Mouse (Mus musculus): Measurements from ENCODE around the gene Smcr8.
A peak's percentile ranks its signal among the peaks of the same experiment; 100 is the strongest.
"Not testable (repeated sequence)": the region's sequence is repeated elsewhere in the genome, so short reads cannot be mapped to it uniquely, and the experiment has no call there.

Gene Smcr8

DNA sequence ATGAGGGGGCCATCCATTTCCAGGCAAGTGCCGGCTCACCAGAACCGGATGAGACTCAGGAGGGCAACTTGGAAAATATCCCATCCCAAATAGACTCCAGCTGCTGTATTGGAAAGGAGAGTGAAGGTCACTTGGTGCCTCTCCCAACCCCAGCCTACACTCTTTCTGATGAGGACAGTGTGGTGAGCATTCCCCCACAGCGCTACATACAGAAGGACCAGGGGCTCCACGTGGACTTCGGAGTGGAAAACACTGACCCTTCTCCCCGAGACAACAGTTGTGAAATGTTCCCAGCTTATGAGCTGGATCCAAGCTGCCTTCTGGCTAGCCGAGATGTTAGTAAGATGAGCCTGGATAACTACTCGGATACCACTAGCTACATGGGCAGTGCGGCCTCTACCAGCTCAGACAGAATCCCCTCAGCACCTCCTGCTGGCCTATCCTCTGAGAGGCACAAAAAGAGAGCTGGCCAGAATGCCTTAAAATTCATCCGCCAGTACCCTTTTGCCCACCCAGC lies 2.4 kb downstream of the Smcr8 start:
- DNase-seq (ENCODE audit: low read depth in 1 of 2, low spot score in 2 of 2): no peak

GRCm38 (mm10) chr11:60784179-60784922 lies 7.0 kb downstream of the Smcr8 start:
- DNase-seq (ENCODE audit: low read depth in 1 of 2, low spot score in 2 of 2): no peak

DNA sequence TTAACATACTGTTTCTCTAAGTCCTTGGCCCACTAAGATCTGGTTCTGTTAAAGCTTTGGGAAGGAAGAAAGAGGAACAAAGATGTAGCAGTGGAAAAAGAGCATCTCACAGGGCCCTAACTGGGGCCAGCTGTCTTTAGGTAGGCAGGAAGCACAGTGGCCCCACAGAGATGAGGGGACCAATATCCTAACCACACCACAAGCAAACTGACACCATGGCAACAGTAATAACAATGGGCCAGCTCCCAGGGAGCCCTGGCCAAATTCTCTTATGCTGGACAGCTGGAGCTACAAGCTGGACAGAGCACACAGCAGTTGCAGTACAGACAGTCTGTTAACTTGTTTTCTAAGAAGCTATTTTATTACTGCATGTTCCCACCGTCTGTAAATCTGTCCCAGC lies 10.3 kb downstream of the Smcr8 start:
- no peak for DNase-seq (ENCODE audit: low read depth in 1 of 2, low spot score in 2 of 2)

- DNase-seq (ENCODE audit: low read depth in 1 of 2, low spot score in 2 of 2): no peak
These were observed 13.1 kb downstream of the Smcr8 start for GRCm38 (mm10) chr11:60790472-60790871.

DNA sequence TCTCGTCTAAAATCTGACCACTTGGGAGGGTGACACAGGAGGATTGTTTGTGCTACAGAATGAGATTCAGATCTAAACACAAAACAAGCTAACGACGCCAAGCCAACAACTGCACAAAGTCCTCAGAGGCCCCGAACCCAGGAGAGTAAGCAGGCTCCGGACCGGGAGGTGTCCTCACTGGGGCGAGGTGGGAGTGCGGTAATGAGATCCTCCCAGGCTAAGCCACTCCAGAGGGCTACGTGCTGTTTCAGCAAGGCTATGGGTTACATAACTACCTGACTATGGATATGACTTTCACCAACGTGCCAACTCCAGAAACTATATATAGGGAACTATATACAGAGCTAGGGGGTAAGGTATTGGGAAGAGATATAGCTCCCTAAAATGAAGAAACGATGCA lies 19.0 kb downstream of the Smcr8 start:
- DNase-seq (ENCODE audit: low read depth in 1 of 2, low spot score in 2 of 2): no peak

DNA sequence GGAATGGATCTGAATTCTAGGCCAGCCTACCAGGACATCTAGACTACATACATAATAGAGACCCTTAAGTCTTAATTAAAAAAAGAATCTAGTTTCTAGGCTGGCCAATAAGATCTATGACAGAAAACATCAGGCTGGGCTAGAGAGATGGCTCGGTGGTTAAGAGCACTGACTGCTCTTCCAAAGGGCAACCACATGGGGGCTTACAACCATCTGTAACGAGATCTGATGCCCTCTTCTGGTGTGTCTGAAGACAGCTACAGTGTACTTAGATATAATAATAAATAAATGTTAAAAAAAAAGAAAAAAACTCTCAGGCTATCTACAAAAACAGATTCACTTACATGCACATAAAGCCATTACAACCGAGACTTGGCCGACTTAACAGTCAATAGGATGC lies 22.7 kb downstream of the Smcr8 start:
- DNase-seq (ENCODE audit: low read depth in 1 of 2, low spot score in 2 of 2): no peak

DNA sequence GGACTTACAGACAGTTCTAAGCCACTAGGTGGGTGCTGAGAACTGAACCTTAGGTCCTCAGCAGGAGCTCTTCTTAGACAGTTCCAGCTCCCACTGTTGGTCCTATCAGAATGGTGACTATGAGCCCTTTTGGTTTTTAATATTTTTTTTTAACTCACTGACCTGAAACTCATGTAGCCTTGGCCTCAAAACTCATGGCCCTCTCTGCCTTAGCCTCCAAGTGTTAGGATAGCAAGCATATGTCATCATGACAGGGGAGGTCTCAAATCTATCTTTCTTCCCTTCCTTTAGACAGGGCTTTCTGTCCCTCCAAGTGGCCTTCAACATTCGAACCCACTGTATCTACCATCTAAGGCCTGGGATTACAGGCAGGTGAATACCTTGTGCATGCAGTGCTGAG lies 23.6 kb downstream of the Smcr8 start:
- no peak for DNase-seq (ENCODE audit: low read depth in 1 of 2, low spot score in 2 of 2)

DNA sequence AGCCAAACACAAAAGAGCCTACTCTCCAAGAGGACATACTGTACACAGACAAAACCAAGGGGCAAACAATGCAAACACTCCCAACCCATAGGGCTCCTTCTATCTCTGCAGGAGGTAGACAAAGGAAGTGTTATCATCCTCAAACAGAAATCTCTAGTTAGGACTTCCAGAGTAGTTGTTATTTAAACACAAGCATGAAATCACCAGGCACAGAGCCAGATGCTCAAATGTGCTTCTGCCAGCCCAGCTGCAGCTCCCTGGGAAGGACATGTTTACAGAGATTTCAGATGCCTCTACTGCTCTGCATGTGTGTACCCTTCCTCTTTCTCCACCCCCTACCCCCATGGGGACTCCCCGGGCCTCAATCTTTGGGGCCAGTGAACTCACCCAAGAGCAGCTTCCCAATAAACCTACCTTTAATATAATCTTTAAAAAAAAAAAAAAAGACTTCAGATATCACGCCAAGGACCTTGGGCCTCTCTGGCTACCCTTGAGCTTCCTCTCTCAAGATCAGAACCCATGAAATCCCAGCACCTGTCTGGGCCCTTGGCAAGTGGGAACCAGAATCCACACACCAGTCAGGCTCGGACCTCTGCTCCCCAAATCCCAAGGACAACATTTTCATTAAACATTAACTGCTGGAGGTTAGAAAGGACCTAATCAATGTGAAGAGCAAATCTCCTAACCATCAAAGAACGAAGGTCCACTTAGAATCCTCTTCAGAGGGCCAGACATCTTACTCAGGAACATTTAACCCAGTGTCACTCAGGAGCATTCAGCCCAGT lies 31.2 kb downstream of the Smcr8 start:
- no peak for DNase-seq (ENCODE audit: low read depth in 1 of 2, low spot score in 2 of 2)

DNA sequence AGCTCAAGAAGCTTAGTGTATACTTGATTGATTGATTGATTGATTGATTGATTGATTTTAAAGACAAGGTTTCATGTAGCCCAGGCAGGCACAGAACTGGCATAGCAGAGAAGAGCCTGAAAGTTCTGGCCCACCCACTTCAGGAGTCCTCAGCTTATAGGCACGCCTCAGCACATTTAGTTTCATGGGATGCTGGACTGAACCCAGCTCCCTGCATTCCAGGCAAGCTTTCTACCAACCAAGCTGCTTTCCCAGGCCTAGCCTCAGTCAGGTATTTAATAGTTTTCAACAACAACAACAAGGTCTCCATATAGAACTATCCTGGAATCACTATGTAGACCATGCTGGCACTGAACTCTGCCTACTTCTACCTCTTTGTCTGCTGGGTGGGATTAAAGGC lies 32.2 kb downstream of the Smcr8 start:
- DNase-seq (ENCODE audit: low read depth in 1 of 2, low spot score in 2 of 2): no peak

DNA sequence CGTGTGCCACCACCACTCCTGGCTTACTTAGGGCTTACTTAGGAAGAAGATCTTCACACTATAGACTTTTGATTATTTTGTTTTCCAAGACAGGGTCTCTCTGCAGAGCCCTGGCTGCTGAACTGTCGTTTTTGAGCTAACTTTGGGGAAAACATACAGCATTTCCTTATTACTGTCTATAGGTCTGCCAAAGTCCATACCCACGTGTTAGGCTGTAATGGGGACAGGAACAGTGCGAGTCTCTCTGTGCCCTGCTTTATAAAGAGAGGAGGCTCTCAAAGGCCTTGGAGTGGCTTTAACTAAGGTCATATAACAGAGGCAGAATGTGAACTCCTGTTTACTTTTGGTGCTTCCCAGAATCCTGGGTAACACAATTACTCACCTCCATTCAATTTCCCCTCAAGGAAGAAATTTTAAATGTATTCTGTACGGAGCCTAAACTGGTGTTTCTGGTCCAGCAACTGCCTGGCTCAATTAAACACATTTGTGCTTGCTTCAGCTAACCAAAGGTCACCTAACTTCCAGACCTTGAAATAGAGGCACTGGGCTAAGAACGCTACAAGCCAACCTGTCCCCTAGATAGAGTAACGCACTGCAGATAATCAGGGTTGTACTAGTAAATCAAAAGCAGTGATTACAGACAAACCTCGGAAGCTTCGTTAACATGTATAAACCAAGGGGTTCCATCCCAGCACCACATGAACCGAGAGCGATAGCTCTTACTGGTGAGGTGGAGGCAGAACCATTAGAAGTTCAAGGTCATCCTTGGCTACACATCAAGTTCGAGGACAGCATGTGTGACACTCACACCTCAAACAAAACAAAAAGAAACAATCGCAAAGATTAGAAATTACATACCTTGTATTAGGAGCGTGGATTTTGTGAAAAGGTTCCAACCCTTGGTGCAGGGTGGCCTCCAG lies 33.0 kb downstream of the Smcr8 start:
- no peak for DNase-seq (ENCODE audit: low read depth in 1 of 2, low spot score in 2 of 2)

GRCm38 (mm10) chr11:60811054-60811460 lies 33.7 kb downstream of the Smcr8 start:
- peak; percentile 87 to 93 for DNase-seq (ENCODE audit: low read depth in 1 of 2, low spot score in 2 of 2)

DNA sequence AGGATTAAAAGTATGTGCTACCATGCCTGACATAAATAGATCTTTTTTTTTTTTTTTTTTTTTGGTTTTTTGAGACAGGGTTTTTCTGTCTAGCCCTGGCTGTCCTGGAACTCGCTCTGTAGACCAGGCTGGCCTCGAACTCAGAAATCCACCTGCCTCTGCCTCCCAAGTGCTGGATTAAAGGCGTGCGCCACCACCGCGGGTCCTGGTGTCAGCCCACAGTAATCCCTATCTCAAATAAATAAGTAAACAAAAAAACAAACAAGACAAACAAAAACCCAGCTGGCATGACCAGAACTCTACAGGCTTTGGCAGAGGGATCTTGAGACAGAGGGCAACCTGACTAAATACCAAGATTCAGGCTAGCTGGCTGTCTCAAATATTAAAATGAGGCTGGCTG lies 34.3 kb downstream of the Smcr8 start, which contains the start of gene Shmt1:
Gene Shmt1 (minus strand): TSS at position 101 of the 400 bp plus-strand sequence.
- DNase-seq (ENCODE audit: low read depth in 1 of 2, low spot score in 2 of 2): not testable (repeated sequence)

DNA sequence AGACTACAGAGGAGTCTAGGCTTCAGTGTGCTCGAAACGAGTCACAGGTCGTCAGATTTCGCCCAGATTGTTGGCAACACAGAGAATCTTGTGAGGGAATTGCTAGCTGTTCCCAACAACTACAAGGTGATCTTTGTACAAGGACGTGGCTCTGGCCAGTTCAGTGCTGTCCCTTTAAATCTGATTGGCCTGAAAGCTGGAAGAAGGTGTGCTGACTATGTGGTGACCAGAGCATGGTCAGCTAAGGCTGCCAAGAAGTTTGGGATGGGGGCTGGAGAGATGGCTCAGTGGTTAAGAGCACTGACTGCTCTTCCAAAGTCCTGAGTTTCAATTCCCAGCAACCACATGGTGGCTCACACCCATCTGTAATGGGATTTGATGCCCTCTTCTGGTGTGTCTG lies 39.1 kb downstream of the Smcr8 start:
- DNase-seq (ENCODE audit: low read depth in 1 of 2, low spot score in 2 of 2): no peak

- no peak for DNase-seq (ENCODE audit: low read depth in 1 of 2, low spot score in 2 of 2)
These were observed 46.4 kb downstream of the Smcr8 start for GRCm38 (mm10) chr11:60823771-60824170.

DNA sequence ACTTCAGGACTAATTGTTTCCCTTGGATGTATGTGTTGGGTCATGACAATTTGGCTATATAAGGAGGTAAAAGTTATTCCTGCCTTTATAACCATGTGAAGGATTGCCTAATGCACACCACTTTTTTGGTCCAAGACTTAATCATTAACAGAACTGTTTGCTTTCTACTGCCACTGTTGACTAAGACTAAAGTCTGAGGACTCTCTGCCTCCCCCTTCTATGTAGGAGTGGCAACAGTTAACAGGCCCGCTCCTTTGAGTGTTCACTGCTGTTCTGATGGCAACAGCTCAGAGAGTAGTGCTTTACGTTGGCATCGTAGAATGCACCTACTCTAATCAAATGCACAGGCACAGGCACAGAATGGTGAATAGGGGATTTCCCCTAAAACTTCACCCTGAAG lies 47.9 kb downstream of the Smcr8 start:
- DNase-seq (ENCODE audit: low read depth in 1 of 2, low spot score in 2 of 2): no peak

DNA sequence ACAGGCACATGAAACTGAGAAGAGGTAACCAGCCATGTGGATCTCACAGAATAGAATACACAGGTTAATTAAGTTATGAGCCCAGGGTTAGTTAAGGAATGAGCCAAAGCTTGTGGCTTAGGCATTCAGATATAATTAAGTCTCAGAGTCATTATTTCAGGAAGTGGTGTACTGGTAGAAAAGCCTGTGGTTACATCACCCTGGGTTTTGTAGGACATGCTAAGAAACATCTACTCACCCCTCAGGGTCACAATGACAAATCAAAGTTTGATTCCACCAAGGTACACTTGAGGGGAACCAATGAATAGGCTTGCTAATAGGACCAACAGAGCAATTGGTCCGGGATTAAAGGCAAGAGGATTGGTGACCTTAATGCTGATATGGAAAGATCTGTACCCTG lies 49.4 kb downstream of the Smcr8 start:
- DNase-seq (ENCODE audit: low read depth in 1 of 2, low spot score in 2 of 2): no peak

- no peak for DNase-seq (ENCODE audit: low read depth in 1 of 2, low spot score in 2 of 2)
These were observed 50.1 kb downstream of the Smcr8 start for GRCm38 (mm10) chr11:60827241-60827945.

- no peak for DNase-seq (ENCODE audit: low read depth in 1 of 2, low spot score in 2 of 2)
These were observed 51.6 kb downstream of the Smcr8 start for GRCm38 (mm10) chr11:60828903-60829302.

GRCm38 (mm10) chr11:60830433-60831052 lies 53.2 kb downstream of the Smcr8 start, which contains the start of gene Dhrs7b:
TSS of gene Dhrs7b (plus strand) at chr11:60830631.
- peak; percentile 73 to 79 for DNase-seq (ENCODE audit: low read depth in 1 of 2, low spot score in 2 of 2)

- DNase-seq (ENCODE audit: low read depth in 1 of 2, low spot score in 2 of 2): no peak
These were observed 59.6 kb downstream of the Smcr8 start for GRCm38 (mm10) chr11:60836897-60837296.
